Mouse (Mus musculus): ENCODE measurements around the gene Vps8. TPM values are rescaled to one million over a fixed set of nuclear protein-coding genes. Genes with fewer than 3 reads are reported as not detected.

Gene Vps8
- polyA plus RNA-seq, 1 experiment from 2014 or later: 3.1 TPM

GRCm38 (mm10) chr16:21377605-21377968 is 45.3 kb upstream of the Vps8 start:
- Histone ChIP-seq H3K36me3 (replicated peaks; ENCODE audit: insufficient read depth, low read length) (no peaks in the 10 kb centered on the region), H3K9ac (replicated peaks) (no peak overlapping the region), H3K9me3 (ENCODE audit: low read length) (no peaks in the 10 kb centered on the region), H3K4me3 (ENCODE audit: low read depth, low read length) (no peak overlapping the region), H3K27ac (ENCODE audit: low read depth) (no peak overlapping the region), H3K4me1 (ENCODE audit: insufficient read depth) (no peaks in the 10 kb centered on the region), H3K27me3 (ENCODE audit: insufficient read depth, low read length) (no peaks in the 10 kb centered on the region), H3K4me2 (ENCODE audit: low read depth, low read length) (no peak overlapping the region)
- WGBS (ENCODE audit: insufficient replicate concordance): 59% methylated on average over 4 of the region's 4 CpGs
- no peak for ATAC-seq
- no peak for TF ChIP-seq CTCF (IDR thresholded peaks at IDR 0.05; ENCODE audit: low read depth)
- no peak for TF ChIP-seq EP300 (IDR thresholded peaks at IDR 0.05; ENCODE audit: low read depth)
- DNase-seq: no peak

- WGBS (ENCODE audit: insufficient replicate concordance): 69% methylated on average over 1 of the region's 1 CpGs
- TF ChIP-seq CTCF (IDR thresholded peaks at IDR 0.05; ENCODE audit: low read depth) (no peak), EP300 (IDR thresholded peaks at IDR 0.05; ENCODE audit: low read depth) (no peak)
Measured at GRCm38 (mm10) chr16:21381469-21381868, 41.4 kb upstream of the Vps8 start.

GRCm38 (mm10) chr16:21382152-21382911 is 40.6 kb upstream of the Vps8 start:
- H3K27ac ChIP-seq (ENCODE audit: low read depth): no peak overlapping the region
- ATAC-seq (no peak; the same call in 1 of the 2 replicates), DNase-seq (no peak)
- H3K4me2 ChIP-seq (ENCODE audit: low read depth, low read length): no peak overlapping the region
- H3K4me3 ChIP-seq (ENCODE audit: low read depth, low read length): no peak overlapping the region
- H3K36me3 ChIP-seq (replicated peaks; ENCODE audit: insufficient read depth, low read length): no peaks in the 10 kb centered on the region
- TF ChIP-seq EP300 (IDR thresholded peaks at IDR 0.05; ENCODE audit: low read depth) (no peak), CTCF (IDR thresholded peaks at IDR 0.05; ENCODE audit: low read depth) (no peak)
- H3K27me3 ChIP-seq (ENCODE audit: insufficient read depth, low read length): no peaks in the 10 kb centered on the region
- WGBS (ENCODE audit: insufficient replicate concordance): 37% methylated on average over 11 of the region's 11 CpGs
- H3K9ac ChIP-seq (replicated peaks): no peak overlapping the region
- no peaks in the 10 kb centered on the region for H3K4me1 ChIP-seq (ENCODE audit: insufficient read depth)
- H3K9me3 ChIP-seq (ENCODE audit: low read length): no peaks in the 10 kb centered on the region

More at GRCm38 (mm10) chr16:21381469-21381868, 41.4 kb upstream of the Vps8 start:
- Histone ChIP-seq H3K9me3 (ENCODE audit: low read length) (no peaks in the 10 kb centered on the region), H3K4me1 (ENCODE audit: insufficient read depth) (no peaks in the 10 kb centered on the region), H3K4me2 (ENCODE audit: low read depth, low read length) (no peak overlapping the region), H3K9ac (replicated peaks) (no peak overlapping the region), H3K36me3 (replicated peaks; ENCODE audit: insufficient read depth, low read length) (no peaks in the 10 kb centered on the region), H3K27ac (ENCODE audit: low read depth) (no peak overlapping the region), H3K27me3 (ENCODE audit: insufficient read depth, low read length) (no peaks in the 10 kb centered on the region), H3K4me3 (ENCODE audit: low read depth, low read length) (no peak overlapping the region)
- DNase-seq (no peak), ATAC-seq (no peak)

- H3K36me3 ChIP-seq (replicated peaks; ENCODE audit: insufficient read depth, low read length): no peaks in the 10 kb centered on the region
- no peak overlapping the region for H3K4me3 ChIP-seq (ENCODE audit: low read depth, low read length)
- H3K9me3 ChIP-seq (ENCODE audit: low read length): no peaks in the 10 kb centered on the region
- TF ChIP-seq CTCF (IDR thresholded peaks at IDR 0.05; ENCODE audit: low read depth) (no peak), EP300 (IDR thresholded peaks at IDR 0.05; ENCODE audit: low read depth) (no peak)
- H3K9ac ChIP-seq (replicated peaks): no peak overlapping the region
- H3K27ac ChIP-seq (ENCODE audit: low read depth): no peak overlapping the region
- no peak overlapping the region for H3K4me2 ChIP-seq (ENCODE audit: low read depth, low read length)
- ATAC-seq (no peak), DNase-seq (no peak)
- H3K27me3 ChIP-seq (ENCODE audit: insufficient read depth, low read length): no peaks in the 10 kb centered on the region
- no peaks in the 10 kb centered on the region for H3K4me1 ChIP-seq (ENCODE audit: insufficient read depth)
- WGBS (ENCODE audit: insufficient replicate concordance): 66% methylated on average over 14 of the region's 14 CpGs
Measured at GRCm38 (mm10) chr16:21385926-21386881, 36.7 kb upstream of the Vps8 start.

- Histone ChIP-seq H3K9ac (replicated peaks) (no peak overlapping the region), H3K4me1 (ENCODE audit: insufficient read depth) (no peaks in the 10 kb centered on the region), H3K27me3 (ENCODE audit: insufficient read depth, low read length) (no peaks in the 10 kb centered on the region), H3K4me2 (ENCODE audit: low read depth, low read length) (no peak overlapping the region), H3K9me3 (ENCODE audit: low read length) (no peaks in the 10 kb centered on the region), H3K36me3 (replicated peaks; ENCODE audit: insufficient read depth, low read length) (no peaks in the 10 kb centered on the region), H3K4me3 (ENCODE audit: low read depth, low read length) (no peak overlapping the region), H3K27ac (ENCODE audit: low read depth) (no peak overlapping the region)
- WGBS (ENCODE audit: insufficient replicate concordance): 61% methylated on average over 3 of the region's 3 CpGs
- no peak for TF ChIP-seq EP300 (IDR thresholded peaks at IDR 0.05; ENCODE audit: low read depth)
- TF ChIP-seq CTCF (IDR thresholded peaks at IDR 0.05; ENCODE audit: low read depth): no peak
- no peak for ATAC-seq
- no peak for DNase-seq
Measured at GRCm38 (mm10) chr16:21389316-21389715, 33.6 kb upstream of the Vps8 start.

GRCm38 (mm10) chr16:21390744-21391143 is 32.2 kb upstream of the Vps8 start:
- ATAC-seq (no peak), DNase-seq (no peak)
- Histone ChIP-seq H3K9me3 (ENCODE audit: low read length) (no peaks in the 10 kb centered on the region), H3K36me3 (replicated peaks; ENCODE audit: insufficient read depth, low read length) (no peaks in the 10 kb centered on the region), H3K4me1 (ENCODE audit: insufficient read depth) (no peaks in the 10 kb centered on the region), H3K27ac (ENCODE audit: low read depth) (no peak overlapping the region), H3K4me2 (ENCODE audit: low read depth, low read length) (no peak overlapping the region), H3K9ac (replicated peaks) (no peak overlapping the region), H3K27me3 (ENCODE audit: insufficient read depth, low read length) (no peaks in the 10 kb centered on the region), H3K4me3 (ENCODE audit: low read depth, low read length) (no peak overlapping the region)
- TF ChIP-seq EP300 (IDR thresholded peaks at IDR 0.05; ENCODE audit: low read depth) (no peak), CTCF (IDR thresholded peaks at IDR 0.05; ENCODE audit: low read depth) (no peak)
- 72% methylated on average over 5 of the region's 5 CpGs for WGBS (ENCODE audit: insufficient replicate concordance)
